Comparison of ENCODE assay signal across 7 mouse cellular contexts in the genomic region with DNA sequence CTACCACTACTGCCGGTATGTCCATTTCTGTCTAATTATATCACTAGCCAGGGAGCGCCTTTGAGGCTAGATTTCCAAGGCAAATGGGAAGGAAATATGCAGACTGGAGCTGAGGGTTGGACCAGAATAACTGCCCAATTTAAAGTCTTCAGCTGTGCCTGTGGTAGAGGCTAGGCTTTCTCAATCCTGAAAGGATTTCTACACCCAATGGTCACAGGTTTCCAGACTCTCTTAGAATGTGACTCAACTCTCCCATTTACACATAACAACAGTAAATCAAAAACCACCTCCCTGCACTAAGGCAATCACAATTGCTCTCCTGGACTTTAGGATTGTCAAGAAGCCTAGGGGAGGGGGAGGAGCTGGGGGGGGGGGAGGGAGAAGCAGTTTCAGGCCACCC. TPM values are rescaled to one million over a fixed set of nuclear protein-coding genes. Genes with fewer than 3 reads are reported as not detected.
DNase-seq lines count a peak whose midpoint lies in the region; ATAC-seq and TF ChIP-seq lines count a peak whose summit lies in the region.

No protein-coding gene starts in this region.

- H3K9me3 ChIP-seq in forebrain, embryonic 10.5 days = no peaks in the 10 kb centered on the region
- no peaks in the 10 kb centered on the region for H3K9me3 ChIP-seq in intestine, embryonic 14.5 days (ENCODE audit: control insufficient read depth, low read length)

- no peak for TF ChIP-seq POLR2A in bone marrow macrophage, adult 2 months (IDR thresholded peaks at IDR 0.05; ENCODE audit: borderline replicate concordance, low read depth, low read length)

- TF ChIP-seq CTCF in bone marrow macrophage, adult 2 months (IDR thresholded peaks at IDR 0.05; ENCODE audit: low read depth, low read length) = no peak

- peaks cover 5% of the 10 kb centered on the region for H3K4me1 ChIP-seq in bone marrow macrophage, adult 2 months (ENCODE audit: control insufficient read depth, insufficient read depth, low read length)
- H3K4me1 ChIP-seq in forebrain, embryonic 10.5 days = peaks cover 21% of the 10 kb centered on the region
- peaks cover 10% of the 10 kb centered on the region; the same call in 1 of the 2 replicates for H3K4me1 ChIP-seq in intestine, embryonic 14.5 days (replicated peaks; ENCODE audit: control insufficient read depth, insufficient read depth, low read length)

- H3K9ac ChIP-seq in intestine, embryonic 14.5 days (ENCODE audit: low read length) = peak overlapping the region; percentile 76; the same call in 1 of the 2 replicates

- no peaks in the 10 kb centered on the region for H3K36me3 ChIP-seq in forebrain, embryonic 10.5 days (replicated peaks)
- H3K36me3 ChIP-seq in intestine, embryonic 14.5 days (ENCODE audit: control insufficient read depth, insufficient read depth, low read length) = no peaks in the 10 kb centered on the region

- peak overlapping the region; percentile 90 for H3K4me3 ChIP-seq in bone marrow macrophage, adult 2 months (ENCODE audit: insufficient read depth, low read length)
- H3K4me3 ChIP-seq in forebrain, embryonic 10.5 days = peak overlapping the region; percentile 66
- H3K4me3 ChIP-seq in intestine, embryonic 14.5 days (ENCODE audit: low read depth, low read length) = peak overlapping the region; percentile 61

- no peak overlapping the region for H3K27ac ChIP-seq in bone marrow macrophage, adult 2 months (ENCODE audit: insufficient read depth, low read depth, low read length)
- peak overlapping the region; percentile 87; the same call in 1 of the 2 replicates for H3K27ac ChIP-seq in forebrain, embryonic 10.5 days
- no peak overlapping the region; the same call in 1 of the 2 replicates for H3K27ac ChIP-seq in intestine, embryonic 14.5 days (ENCODE audit: low read depth)

- no peak; the same call in 1 of the 2 replicates for ATAC-seq in intestine, embryonic 14.5 days (replicated peaks; ENCODE audit: low FRiP score, low TSS enrichment, low read depth)

- no peaks in the 10 kb centered on the region for H3K27me3 ChIP-seq in forebrain, embryonic 10.5 days (ENCODE audit: poor library complexity, severe bottlenecking)
- no peaks in the 10 kb centered on the region for H3K27me3 ChIP-seq in intestine, embryonic 14.5 days (replicated peaks; ENCODE audit: control insufficient read depth, insufficient read depth, low read length)

- peak overlapping the region; percentile 64 for H3K4me2 ChIP-seq in intestine, embryonic 14.5 days (ENCODE audit: low read length)

- WGBS in forebrain, embryonic 10.5 days = 80% methylated on average over 2 of the region's 2 CpGs
- 75% methylated on average over 2 of the region's 2 CpGs for WGBS in intestine, embryonic 14.5 days

- no peak for DNase-seq in forebrain, embryonic 10.5 days (ENCODE audit: extremely low spot score, low spot score)
- DNase-seq in intestine, embryonic 14.5 days (ENCODE audit: low spot score) = no peak
- peak; percentile 9 for DNase-seq in lung, postnatal 10 days
- DNase-seq in cerebellum, adult 11-12 months = no peak
- no peak for DNase-seq in ovary, postnatal 14 days (ENCODE audit: low spot score)
- no peak for DNase-seq in layer of hippocampus, adult 18-20 months (ENCODE audit: low spot score in 2 of 2)

RNA-seq across cellular contexts. Expression of gene Snx7, which starts 0.6 kb away (rescaled TPM):
- 10.1 and 12.7 TPM in 2 replicates for polyA plus RNA-seq in bone marrow macrophage, adult 2 months (2012; ENCODE audit: insufficient read depth, insufficient read length, missing spikeins)
- polyA plus RNA-seq in forebrain, embryonic 10.5 days (2016; fragmentation: Nextera tagmentation; extraction: Ambion mirVana) = 11.9 and 14.4 TPM in 2 replicates
- polyA plus RNA-seq in intestine, embryonic 14.5 days (2014; fragmentation: Nextera tagmentation; extraction: Ambion mirVana) = 57.8 and 63.6 TPM in 2 replicates
- 10 to 100 TPM; 13.9 to 14.1 TPM for total RNA-seq in layer of hippocampus, adult 18-20 months (2021)
